Mouse (Mus musculus): ENCODE measurements at regions not wholly inside any gene's neighbourhood (a gene's known extent, or its start where the extent isn't known, plus 50 kb on each side); places are given as distances from the start of the nearest gene placed in this dataset.

GRCm38 (mm10) chr5:91721231-91722096, 204.0 kb downstream of the Parm1 start:
- TF ChIP-seq HCFC1 (IDR thresholded peaks at IDR 0.05; ENCODE audit: borderline replicate concordance, insufficient read depth, low read length) (no peak), ZC3H11A (IDR thresholded peaks at IDR 0.05; ENCODE audit: borderline replicate concordance, low read depth, low read length) (no peak), CHD2 (IDR thresholded peaks at IDR 0.05; ENCODE audit: low read depth, low read length) (no peak), ZNF384 (IDR thresholded peaks at IDR 0.05; ENCODE audit: low read depth, low read length) (no peak), MAFK (IDR thresholded peaks at IDR 0.05; ENCODE audit: insufficient read depth, low read depth, low read length) (no peak)
